Mouse (Mus musculus) A20 (cell line): Measurements from ENCODE around the gene Mrpl14.

Experiments used
- DNase-seq: peaks from one replicate; pipeline ENCODE4 v3.0.0-alpha.2; 2011; ENCODE audit warnings: low read depth, low spot score

Mrpl14 gene

DNA sequence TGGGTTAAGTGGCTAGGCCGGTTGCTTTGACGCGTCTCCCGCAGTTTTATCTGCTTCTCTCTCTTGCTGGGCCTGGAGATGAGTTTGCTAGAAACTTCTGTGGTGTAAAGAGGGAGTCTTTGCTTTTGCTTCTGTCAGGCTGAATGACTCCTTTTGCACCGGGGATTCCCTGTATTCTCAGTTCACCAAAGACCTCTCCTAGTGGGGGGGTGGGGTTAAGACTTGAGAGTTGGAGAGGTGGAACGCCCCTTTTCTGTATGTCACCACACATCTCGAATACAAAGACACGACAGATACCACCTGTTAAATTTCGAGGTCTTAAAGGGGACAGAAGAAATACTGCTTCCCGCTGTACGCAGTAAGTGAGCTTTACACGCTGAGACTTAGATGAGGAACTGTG is 594 bp downstream of the Mrpl14 start, which contains the start of gene Tmem63b:
Tmem63b (minus strand) TSS at position 190 of the 400 bp plus-strand sequence.
- DNase-seq = peak; percentile 74

DNA sequence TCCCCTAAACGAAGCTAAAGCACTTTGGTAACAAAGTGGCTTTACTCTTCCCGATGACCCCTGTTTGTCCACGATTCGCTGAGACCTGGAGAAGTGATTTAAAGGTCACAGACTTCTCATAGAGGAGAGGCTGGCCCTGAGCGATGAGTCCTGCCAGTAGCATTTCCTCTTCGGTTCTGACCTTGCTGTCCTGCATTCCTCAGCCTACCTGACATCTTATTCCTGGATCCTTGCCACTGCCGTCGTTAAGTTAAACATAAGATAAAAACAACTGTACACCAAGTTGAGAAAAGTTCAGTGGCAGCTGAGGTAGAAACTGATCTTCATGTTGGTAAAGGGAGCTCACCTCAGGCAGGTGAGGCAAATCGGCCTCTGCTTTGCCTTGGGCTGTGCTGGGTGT is 3.0 kb downstream of the Mrpl14 start:
- no peak for DNase-seq

DNA sequence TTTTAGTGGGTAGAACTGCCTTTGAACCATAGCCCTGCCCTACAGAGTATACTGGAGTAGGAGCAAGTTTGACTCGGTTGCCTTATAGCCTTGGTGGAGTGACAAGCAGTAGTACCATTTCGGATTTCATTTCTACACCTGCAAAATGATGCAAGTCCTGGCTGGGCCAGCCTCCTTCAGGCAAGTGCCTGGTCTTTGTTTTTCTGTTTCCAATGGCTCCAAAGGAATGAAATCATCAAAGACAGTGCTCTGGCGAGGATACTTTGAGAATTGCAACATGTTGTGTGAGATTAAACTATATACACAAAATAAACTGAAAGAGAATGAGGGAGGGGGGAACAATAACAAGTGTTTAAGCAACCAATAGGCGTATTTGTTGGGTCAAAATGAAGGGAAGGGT is 3.9 kb downstream of the Mrpl14 start:
- no peak for DNase-seq

DNA sequence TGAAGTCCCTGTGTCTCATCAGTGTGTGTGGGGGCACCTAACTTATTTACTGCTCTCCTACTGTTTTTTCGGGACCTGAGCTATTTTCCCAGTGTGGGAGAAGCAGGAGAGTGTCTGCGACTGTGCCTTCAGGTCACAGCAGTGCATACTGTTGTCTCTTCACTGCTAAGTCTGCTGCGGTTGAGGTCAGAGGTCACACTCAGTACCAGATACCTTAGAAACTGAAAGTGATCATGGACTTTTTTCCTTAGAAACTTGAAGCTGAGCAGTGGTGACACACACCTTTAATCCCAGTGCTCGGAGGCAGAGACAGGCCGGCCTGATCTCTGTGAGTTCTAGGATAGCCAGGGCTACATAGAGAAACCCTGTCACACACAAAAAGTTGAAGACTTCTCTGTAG is 6.0 kb downstream of the Mrpl14 start:
- DNase-seq = no peak

DNA sequence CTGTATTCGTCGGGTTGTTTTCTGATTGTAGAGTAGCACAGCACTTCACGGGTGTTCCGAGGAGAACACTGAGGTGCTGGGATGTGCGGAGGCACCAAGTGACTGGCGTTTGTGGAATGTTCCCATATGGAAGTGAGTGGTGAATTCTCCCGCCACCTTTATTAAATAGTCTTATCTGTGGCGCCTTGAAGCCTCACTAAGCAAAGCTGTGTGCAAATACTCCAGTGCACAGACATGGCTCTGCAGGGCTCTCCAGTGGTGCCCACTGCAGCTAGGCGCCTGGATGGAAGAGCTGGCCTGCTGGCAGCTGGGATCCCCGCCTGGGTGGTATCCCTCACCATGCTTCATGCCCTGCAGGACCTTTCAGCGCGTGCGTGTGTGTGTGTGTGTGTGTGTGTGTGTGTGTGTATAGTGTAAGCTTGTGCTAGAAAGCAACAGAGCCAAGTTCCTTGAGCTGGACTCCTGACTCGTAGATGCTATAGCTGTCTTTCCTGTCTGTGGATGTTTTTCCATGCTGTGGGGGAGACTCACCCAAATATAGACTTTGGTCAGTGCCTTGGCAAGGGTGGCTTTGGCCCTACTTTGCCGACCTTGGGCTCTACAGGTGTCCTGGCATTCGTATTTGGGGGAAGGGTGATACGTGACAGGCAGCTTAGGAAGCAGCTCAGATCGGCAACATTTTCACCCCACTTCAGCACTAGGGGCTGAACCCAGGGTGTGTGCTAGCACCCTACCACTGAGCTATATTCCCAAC is 7.9 kb downstream of the Mrpl14 start:
- DNase-seq = no peak

DNA sequence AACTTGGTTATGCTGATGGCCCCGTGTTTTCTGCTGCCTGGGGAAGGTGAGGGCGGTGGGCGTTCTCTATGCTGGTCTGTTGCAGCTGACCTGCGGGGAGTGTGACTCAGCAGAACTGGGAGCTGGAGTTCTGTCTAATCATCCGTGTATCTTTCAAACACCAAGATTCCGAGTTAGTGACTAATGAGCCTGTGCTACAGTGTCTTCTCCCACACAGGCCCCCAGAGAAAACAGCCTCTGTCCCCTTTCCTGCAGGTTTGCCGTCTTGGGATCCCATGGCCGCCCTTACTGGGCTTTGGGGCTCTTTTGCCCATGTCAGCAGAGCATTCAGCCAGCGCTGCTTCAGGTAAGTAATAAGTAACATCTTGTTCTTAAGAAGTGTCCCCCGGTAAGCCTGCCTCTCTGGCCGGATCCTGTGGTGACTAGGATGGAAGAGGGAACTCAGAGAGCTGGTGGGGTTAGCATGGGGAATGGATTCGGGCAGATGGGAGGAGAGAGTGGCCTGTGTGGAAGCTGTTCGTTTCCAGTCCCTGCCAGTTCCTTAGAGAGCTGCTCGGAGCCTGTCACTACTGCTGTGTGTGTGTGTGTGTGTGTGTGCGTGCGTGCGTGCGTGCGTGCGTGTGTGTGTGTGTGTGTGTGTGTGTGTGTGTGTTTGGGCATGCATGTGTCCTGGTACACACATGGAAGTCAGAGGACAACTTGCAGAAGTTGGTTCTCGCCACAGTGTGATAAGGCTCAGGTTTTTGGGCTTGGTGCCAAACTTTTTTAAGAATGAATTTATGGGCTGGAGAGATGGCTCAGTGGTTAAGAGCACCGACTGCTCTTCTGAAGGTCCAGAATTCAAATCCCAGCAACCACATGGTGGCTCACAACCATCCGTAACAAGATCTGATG is 9.4 kb downstream of the Mrpl14 start:
- no peak for DNase-seq

DNA sequence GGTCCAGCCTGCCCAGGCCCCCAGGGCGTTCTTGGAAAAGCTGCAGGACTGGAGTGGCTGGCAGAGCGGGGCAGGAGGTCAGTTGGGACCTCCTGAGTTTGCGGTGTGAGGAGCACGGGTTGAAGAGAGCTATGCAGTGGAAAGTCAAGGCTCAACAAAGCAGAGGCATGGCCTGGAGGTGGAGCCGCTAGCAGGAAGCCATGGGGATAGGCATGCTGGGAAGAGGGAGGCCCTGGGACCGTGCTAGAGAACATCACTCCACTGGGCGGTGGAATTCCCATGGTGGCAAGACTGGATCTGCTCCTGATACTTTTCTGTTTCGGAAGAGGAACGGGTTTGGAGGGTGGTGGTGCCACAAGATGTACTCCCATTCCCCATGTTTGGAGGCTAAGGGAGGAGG is 10.9 kb downstream of the Mrpl14 start:
- no peak for DNase-seq

DNA sequence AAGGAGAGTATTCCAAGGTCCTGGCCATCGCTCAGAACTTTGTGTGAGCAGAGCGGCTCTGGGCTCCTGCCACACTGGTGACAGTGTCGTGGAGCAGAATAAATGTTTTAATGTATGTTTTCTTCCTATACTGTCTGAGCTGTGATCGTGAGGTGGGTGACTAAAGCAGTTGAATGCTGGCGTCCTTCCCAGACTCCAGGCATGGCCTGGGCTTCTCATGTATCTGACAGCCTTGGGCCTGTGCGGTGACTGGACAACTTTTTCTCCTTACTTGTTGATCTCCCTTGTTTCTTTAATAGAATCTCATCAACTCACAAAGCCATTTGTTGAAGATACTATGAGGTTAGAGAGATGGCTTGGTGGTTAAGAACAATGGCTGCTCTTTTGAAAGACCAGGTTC is 12.2 kb downstream of the Mrpl14 start:
- DNase-seq = no peak

DNA sequence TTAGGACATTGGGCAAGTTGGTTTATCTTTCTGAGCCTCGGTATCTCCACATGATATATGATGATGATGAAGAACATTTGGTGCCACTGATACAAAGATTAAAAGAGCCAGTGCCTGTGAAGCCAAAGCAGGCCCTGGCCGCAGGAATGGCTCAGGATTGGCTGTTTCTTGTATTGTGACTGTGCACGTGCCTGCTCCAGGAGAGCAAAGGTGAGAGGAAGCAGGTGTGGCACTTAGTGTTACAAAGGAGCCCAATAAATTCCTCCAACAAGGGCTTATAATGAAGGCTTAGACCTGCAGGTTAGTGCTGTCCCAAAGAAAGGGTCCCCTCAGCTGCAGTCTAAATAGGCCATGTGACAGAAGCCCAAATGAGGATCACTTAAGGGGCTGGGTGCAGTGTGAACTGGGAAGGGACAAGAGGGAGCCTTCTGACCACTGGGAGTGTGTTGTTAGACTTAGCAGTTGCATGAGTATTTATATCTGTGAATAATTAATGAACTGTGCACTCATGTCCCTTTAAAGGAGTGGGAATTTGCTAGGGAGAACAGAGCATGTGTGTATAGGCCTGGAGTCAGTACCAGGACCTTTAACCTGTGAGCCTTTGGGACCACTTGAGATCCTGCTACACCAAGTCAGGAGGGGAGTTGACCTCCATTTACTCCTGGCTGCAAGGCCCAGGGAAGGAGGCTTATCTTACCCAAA is 13.1 kb downstream of the Mrpl14 start:
- no peak for DNase-seq

DNA sequence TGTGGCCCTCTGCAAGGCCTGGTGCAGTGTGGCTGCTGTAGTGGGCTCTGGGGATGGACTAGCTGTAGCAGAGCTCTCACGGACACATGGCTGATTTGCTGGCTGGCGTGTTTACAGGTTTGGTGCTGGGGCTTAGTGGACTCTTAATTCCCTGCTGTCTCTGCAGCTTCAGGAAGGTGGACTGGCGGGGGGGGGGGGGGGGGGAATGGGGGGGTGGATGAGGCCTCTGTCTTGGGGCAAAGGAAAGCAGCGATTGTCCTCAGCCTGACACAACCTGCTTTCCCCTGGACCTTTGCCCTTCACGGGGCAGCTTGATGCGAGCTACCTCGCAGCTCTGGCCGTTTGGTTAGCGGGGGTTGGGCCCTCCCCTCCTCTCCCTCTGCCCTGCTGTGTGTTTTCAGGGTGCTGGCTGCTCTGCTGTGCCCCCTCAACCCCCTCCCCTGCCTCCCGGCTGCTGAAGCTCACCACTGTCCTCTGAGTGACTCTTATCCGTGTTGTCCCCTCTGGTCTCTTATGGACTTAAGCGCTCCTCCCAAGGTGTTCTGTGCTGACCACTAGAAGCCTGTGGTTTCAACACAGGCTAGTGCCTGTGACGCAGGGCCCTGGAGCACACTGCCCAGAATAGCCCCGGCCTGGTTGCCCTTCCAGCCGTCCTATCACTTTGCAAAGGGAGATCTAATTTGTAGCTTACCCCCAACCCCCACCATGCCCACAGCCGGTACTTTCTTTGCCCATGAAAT is 14.5 kb downstream of the Mrpl14 start:
- no peak for DNase-seq

DNA sequence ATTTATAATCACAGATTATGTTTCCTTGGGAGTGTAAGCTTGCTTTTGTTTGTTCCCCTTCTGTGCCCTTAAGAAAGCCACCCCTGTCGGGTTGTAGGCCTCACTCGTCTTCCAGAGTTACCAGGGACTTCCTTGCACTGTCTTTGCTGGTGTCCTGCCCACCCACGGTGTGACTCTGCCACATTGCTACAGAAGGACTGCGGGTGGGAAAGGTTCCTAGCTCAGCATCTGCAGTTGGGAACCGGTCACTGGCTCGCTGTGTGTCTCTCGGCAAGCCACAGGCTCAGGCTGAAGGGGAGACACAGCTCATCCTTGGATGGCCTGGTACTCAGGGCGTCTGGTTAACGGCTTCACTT is 15.1 kb downstream of the Mrpl14 start:
- no peak for DNase-seq

DNA sequence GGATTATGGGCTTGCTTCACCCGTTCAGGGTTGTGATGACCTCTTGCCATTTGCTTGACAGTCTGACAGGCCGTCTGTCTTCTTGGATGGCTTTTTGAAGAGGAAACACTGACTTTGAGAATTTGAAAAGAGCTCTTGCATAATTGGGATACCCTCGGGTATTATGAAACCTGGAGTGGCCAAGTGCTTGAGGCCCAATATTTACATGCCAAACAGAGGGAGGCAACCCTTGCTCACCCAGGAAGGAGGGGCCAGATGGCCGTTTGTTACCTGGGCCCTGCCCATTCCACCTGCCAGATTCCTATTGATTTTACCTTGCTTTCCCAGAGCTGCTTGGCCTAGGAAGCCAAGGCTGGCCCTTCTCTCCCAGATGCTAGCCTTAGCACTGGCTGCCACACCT is 16.1 kb downstream of the Mrpl14 start:
- DNase-seq = no peak

DNA sequence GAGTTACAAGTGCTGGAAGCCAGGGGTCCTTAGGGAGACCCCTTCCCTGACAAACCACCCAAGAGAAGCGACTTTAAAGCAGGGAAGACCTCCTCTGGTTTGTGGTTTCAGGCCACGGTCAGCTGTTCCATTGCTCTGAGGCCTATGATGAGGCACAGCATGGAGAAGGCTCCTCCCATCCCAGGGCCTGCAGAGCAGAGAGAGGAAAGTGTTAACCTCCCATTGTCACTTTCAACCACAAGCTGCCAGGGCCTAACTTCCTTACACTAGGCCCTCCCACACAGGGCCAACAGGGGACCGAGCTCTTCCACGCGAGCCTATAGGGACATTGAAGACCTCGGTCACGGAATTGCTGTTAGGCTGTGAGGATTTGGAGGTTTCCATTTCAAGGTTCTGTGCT is 17.1 kb downstream of the Mrpl14 start:
- no peak for DNase-seq

DNA sequence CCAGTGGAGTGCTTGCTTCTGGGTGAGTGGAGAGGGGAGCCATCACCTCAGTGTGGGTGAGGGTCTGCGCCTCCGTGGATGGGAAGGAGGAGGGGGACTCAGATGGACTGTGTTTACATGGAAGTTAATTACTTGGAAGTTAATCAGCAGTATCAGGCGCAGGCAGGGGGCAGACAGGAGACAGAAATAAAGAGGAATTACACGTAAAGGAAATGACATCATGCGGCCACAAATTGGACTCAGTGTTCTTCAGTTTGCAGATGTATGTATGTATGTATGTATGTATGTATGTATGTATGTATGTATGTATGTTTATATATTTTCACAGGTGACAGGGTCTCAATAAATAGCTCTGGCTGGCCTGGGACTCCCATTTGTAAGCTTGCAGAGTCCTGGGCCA is 20.7 kb downstream of the Mrpl14 start:
- no peak for DNase-seq

DNA sequence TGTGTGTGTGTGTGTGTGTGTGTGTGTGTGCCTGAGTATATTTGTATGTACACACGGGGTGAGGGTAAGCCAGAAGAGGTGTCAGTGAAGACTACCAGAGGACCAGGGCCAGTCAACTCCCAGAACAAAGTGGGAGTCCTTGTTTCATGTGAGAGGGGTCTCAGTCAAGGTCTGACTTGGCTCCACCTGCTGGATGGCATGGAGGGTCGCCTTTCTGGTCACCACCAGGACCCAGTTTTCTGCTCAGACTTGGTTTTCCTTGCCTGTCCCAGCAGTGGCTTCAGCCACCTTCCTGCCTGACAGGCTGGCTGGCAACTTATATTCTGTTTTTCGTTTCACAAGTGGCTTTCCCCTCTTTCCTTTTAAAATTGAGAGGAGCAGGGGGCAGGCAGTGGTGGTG is 21.3 kb downstream of the Mrpl14 start:
- DNase-seq = no peak

DNA sequence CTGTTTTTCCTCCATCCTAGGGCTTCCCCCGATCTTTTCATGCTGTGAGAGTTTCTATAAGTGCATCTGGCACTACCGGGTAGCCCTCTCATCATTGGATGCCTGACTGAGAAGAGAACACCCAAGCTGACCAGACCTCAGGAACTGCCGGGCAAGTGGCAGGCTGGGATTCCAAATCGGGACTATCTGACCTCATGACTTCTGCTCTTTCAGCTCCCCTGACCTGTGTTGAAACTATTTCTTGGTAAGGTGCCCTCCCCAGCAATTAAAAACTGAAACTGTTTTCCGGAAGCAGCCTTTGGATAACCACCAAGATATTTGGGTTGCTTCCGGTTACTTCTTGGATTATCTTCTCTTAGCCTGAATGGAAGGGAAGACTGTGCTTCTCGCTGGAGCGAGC is 22.1 kb downstream of the Mrpl14 start:
- DNase-seq = no peak

DNA sequence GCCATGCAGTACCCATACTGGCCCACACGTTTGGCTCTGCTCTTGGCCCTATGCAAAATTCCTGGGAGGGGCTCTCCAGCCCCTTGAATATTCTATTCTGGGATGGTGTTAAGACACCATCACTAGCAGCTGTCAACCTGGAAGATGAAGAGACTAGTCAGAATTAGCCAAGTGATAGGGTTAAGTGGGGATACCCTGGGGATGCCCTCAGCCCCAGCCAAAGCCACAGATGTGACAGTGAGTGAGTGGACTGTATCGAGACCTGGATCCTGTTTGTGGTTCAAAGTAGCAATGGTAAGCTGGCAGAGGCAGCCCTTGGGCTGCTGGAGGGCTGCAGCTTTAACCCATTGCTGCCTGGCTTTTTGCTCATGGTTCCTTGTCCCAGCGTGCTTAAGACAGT is 23.7 kb downstream of the Mrpl14 start:
- DNase-seq = peak; percentile 54

DNA sequence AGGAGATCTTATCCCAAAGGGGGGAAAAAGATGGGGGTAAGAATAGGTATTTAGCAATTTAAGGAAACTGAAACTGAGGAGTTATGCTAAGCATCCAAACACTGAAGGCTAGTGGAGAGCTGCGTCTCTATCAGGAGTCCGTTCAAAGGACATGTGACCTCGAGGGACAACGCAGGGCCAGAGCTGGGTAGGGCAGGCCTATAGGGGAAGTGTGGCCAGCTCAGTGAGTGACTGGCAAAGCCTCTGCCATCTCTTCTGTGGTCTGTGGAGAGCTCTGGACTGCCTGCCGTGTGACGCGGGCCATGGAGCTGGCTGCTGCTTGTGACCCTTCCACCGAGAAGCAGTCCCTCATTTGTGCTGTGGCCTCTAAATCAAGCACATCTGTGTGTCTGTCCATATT is 24.3 kb downstream of the Mrpl14 start:
- DNase-seq = no peak

DNA sequence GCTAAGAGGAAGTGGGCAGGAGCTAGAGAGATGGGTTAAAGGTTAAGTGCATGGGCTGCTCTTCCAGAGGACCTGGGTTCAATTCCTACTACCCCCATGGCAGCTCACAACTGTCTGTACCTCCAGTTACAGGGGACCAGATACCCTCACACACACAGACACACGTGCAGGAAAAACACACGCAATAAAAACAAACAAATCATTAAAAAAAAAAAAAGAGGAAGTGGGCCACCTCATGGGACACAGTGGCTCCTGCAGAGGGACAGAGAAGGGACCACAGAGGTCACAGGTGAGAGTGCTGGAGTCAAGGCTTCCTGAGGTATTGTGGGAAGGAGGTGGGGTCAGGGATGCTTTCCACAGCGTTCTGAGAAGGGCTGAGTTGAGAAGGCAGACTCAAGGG is 25.4 kb downstream of the Mrpl14 start:
- peak; percentile 55 for DNase-seq

DNA sequence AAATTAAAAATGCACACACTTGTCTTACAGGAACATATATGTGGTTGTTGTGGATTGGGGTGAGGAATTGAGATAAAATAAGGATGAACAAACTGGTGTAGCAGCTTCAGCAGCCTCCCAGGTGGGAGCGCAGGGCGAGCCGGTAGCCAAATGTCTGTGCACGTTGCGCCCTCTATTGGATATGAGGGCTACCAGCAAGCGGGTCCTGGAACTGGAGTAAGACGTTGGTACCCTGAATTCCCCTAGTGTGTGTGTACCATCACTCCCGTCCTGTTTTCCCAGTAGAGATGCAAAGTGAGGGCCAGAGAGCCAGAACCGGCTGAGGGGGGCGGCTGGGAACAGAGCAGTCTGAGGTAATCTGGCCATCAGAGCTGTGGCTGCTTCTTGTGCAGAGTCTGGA is 32.2 kb downstream of the Mrpl14 start:
- peak; percentile 74 for DNase-seq

DNA sequence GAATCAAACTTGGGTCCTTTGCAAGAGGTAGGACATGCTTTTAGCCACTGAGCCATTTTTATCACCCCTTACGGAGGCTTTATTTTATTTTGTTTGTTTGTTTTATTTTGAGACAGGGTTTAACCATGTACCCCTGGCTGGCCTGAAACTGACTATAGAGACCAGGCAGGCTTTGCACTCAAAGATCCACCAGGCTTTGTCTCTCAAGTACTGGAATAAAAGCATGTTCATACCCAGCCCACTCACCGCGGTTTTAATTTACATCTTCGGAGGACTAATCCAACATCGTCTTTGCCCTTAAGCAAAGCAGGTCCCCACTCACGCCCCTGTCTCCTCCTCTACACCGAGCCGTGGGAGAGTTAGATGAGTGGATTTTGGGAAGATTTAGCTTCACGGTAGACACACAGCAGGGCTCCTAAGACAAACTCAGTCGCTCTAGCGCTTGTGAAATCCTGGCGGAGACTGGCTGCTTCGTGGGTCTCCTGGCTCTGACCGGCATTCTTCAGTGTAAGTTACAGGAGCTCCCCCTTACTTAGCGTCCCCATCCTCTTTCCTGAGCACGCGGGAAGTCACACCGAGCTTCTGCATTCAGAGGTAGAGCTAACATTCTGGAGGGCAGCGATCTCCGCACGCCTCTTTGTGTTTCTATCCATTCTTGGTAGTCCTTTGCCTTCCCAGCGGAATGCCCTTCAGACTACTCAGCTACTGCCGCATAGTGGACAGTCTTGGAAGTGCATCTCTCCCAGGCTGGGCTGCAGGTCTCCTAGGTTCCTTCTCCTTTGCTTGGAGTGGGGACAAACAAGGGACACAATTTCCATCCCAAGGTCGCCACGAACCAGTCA is 37.8 kb downstream of the Mrpl14 start:
- DNase-seq = peak; percentile 65
